Mouse (Mus musculus) liver, postnatal 0 days (tissue): ENCODE results near the gene 1700123O20Rik. TPM values are rescaled to one million over a fixed set of nuclear protein-coding genes. Genes with fewer than 3 reads are reported as not detected.

ENCODE experiments used
- ATAC-seq: fragments of 200-750 bp; cut with Nextera tagmentation; 2 replicates; pipeline ENCODE4 v1.8.0; 2017; ENCODE audit warnings: mild to moderate bottlenecking, moderate library complexity
- DNase-seq: peaks from one replicate; pipeline ENCODE4 v3.0.0-alpha.2; 2016
- H3K27ac ChIP-seq: fragments of 300-500 bp; sonication (generic); 2 replicates; pipeline ENCODE4 v1.5.1; 2014; ENCODE audit warnings: antibody characterized with exemption, moderate library complexity, mild to moderate bottlenecking, low read depth
- H3K27me3 ChIP-seq: fragments of 300-500 bp; sonication (generic); 2 replicates; pipeline ENCODE4 v1.6.1; 2014; ENCODE audit warnings: low read length, control low read depth, mixed read lengths; ENCODE audit not compliant: insufficient read depth
- H3K36me3 ChIP-seq: fragments of 300-500 bp; sonication (generic); replicated peaks from 2 replicates; pipeline ENCODE4 v1.6.1; 2014; ENCODE audit warnings: mild to moderate bottlenecking, control low read depth, low read length, moderate library complexity, mixed read lengths; ENCODE audit not compliant: insufficient read depth
- H3K4me1 ChIP-seq: fragments of 300-500 bp; sonication (generic); 2 replicates; pipeline ENCODE4 v1.6.1; 2014; ENCODE audit warnings: antibody characterized with exemption, mild to moderate bottlenecking, control low read depth; ENCODE audit not compliant: insufficient read depth
- H3K4me2 ChIP-seq: fragments of 300-500 bp; sonication (generic); 2 replicates; pipeline ENCODE4 v1.6.1; 2014; ENCODE audit warnings: low read depth, mild to moderate bottlenecking, low read length, moderate library complexity, mixed read lengths
- H3K4me3 ChIP-seq: fragments of 300-500 bp; sonication (generic); 2 replicates; pipeline ENCODE4 v1.5.1; 2014; ENCODE audit warnings: low read depth, low read length
- H3K9ac ChIP-seq: fragments of 300-500 bp; sonication (generic); replicated peaks from 2 replicates; pipeline ENCODE4 v1.6.1; 2014; ENCODE audit warnings: mild to moderate bottlenecking, moderate library complexity
- H3K9me3 ChIP-seq: fragments of 300-500 bp; sonication (generic); 2 replicates; pipeline ENCODE4 v1.6.1; 2016; ENCODE audit warnings: mild to moderate bottlenecking, control low read depth, low read length, mixed read lengths
- CTCF ChIP-seq: sonication (generic); IDR thresholded peaks from 2 replicates; pipeline ENCODE4 v1.5.1; 2016; ENCODE audit warnings: antibody characterized with exemption, low read depth
- EP300 ChIP-seq: IDR thresholded peaks from 2 replicates; pipeline ENCODE4 v1.6.1; 2016; ENCODE audit warnings: antibody characterized with exemption, low read depth, mild to moderate bottlenecking
- WGBS: fragments of 180-500 bp; shearing (Covaris S2); extraction: QIAGEN DNeasy Blood & Tissue Kit; methylation state at CpG from one replicate; pipeline ENCODE4 v1.1.7; 2014; ENCODE audit not compliant: insufficient replicate concordance; 5-methylcytosine and 5-hydroxymethylcytosine counted together
- polyA plus RNA-seq: library from polyadenylated mRNA; unstranded; fragments of >200 nt; fragmentation: Nextera tagmentation; extraction: Ambion mirVana; gene quantifications from 2 replicates; pipeline ENCODE4 v1.2.1, GENCODE M21; 2015

The 1700123O20Rik gene
- polyA plus RNA-seq, 1 experiment from 2014 or later = 53.3 TPM

DNA sequence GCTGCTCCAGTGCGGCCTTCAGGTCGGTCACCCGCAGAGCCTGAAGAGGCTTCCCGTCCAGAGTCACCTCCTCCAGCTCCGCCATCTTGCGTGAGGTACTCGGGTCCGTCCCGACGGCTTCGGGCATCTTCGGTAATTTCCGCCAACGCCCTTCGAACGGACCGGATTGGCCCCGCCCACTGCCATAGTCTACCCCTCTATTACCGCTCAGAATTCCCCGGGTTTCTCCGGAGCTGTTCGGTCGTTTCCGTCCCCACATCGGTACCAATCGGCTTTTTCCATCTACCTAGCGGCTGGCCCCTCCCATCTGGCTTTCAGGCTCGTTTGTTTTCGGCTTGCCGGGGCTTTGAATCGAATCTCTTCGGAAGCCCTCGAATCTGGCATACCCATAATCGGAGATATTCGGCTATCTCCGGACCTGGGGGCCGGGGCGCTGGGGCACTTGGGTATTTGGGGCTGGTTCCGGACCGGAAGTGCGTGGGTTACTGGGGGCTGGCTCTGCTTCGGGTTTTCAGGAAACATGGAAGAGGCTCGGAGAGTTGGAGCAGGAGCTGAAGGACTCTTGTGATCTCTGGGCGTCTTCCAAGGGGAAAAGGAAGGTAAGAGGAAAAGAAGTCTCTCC lies 617 bp downstream of the 1700123O20Rik start, which contains the start of gene Acin1:
Acin1 (minus strand) TSS at position 410 of the 622 bp plus-strand sequence.
- DNase-seq (peak; percentile 99), ATAC-seq (peak; percentile 90)
- H3K27me3 ChIP-seq = no peaks in the 10 kb centered on the region
- WGBS = under 1% methylated on average over 44 of the region's 44 CpGs
- peaks cover 30% of the 10 kb centered on the region for H3K36me3 ChIP-seq
- H3K9me3 ChIP-seq = no peaks in the 10 kb centered on the region
- peak within 1 kb of the TSS; percentile 99 for H3K27ac ChIP-seq
- TF ChIP-seq CTCF (no peak), EP300 (no peak)
- peak within 1 kb of the TSS; percentile 82 for H3K4me2 ChIP-seq
- peak within 1 kb of the TSS; percentile 87 for H3K4me3 ChIP-seq
- peak within 1 kb of the TSS; percentile 98 for H3K9ac ChIP-seq
- H3K4me1 ChIP-seq = peaks cover 14% of the 10 kb centered on the region

DNA sequence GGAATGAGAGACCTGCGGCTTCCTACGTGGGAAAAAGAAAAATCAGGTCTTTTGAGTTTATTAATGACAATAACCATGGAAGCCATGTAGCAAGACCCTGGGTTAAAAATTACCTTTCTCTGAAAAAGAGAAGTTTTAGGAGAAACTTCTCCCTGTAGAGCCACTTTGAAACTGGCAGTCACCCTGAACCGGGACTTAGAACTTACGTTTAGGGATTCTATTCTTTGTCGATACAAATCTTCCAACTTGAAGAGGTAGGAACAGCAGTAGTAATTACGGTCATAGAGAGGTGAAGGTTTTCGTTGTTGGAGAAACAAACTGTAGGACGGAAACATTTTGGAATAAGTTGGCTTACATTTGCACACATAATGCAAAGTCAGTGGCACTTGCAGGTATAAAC lies 1.2 kb downstream of the 1700123O20Rik start:
- DNase-seq = no peak
- H3K36me3 ChIP-seq = peaks cover 30% of the 10 kb centered on the region
- peak overlapping the region; percentile 99 for H3K27ac ChIP-seq
- WGBS = 4% methylated on average over 8 of the region's 8 CpGs
- peak overlapping the region; percentile 98 for H3K9ac ChIP-seq
- no peak for ATAC-seq
- H3K9me3 ChIP-seq = no peaks in the 10 kb centered on the region
- no peaks in the 10 kb centered on the region for H3K27me3 ChIP-seq
- TF ChIP-seq CTCF = no peak
- no peak for TF ChIP-seq EP300
- H3K4me1 ChIP-seq = peaks cover 14% of the 10 kb centered on the region
- H3K4me2 ChIP-seq = peak overlapping the region; percentile 82
- peak overlapping the region; percentile 87 for H3K4me3 ChIP-seq

DNA sequence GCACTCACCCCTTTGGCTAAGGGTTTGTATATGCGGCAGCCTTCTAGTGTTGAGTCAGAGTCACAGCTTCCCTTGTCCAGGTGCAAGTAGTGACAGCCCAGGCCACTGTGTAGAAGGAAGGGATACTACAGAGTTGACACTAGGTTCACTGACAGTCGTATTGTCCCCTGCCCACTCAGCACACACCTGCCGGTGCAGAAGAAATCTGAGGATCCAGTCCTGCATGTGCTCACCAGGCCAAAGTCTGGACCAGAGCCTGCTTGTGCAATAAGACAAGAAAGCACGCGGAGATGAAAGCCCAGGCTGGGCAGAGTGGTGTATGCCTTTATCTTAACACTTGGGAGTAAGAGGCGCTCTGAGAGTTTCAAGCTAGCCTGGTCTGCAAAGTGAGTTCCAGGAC lies 9.0 kb downstream of the 1700123O20Rik start:
- WGBS = 59% methylated on average over 6 of the region's 6 CpGs
- H3K4me3 ChIP-seq = no peak overlapping the region
- no peak overlapping the region for H3K27ac ChIP-seq
- no peak overlapping the region for H3K9ac ChIP-seq
- H3K36me3 ChIP-seq = peaks cover 17% of the 10 kb centered on the region
- no peak for TF ChIP-seq EP300
- TF ChIP-seq CTCF = no peak
- H3K9me3 ChIP-seq = no peaks in the 10 kb centered on the region
- H3K4me1 ChIP-seq = no peaks in the 10 kb centered on the region
- no peak for DNase-seq
- no peaks in the 10 kb centered on the region for H3K27me3 ChIP-seq
- no peak for ATAC-seq
- H3K4me2 ChIP-seq = no peak overlapping the region

DNA sequence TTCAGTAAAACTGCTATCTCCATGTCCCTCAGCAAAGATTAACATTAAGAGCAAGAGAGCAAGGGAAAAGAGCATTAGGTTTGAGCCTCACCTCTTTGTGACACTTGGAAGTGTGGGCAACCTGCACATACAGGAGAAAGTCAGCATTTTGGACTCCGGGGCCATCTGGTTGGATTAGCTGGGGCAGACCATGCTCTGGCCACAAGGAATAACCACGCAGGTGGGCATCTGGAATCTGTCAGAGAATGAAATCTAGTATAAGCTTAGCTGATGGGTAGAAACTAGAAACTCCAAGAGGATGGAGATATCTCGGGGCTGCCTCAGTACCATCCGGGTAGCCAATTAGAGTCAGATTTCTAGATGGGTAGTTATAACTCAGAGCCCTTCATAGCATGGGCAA lies 10.7 kb downstream of the 1700123O20Rik start:
- TF ChIP-seq EP300 (no peak), CTCF (no peak)
- Histone ChIP-seq H3K4me1 (no peaks in the 10 kb centered on the region; the same call in 1 of the 2 replicates), H3K9ac (no peak overlapping the region), H3K27me3 (no peaks in the 10 kb centered on the region), H3K36me3 (peaks cover 7% of the 10 kb centered on the region), H3K4me3 (no peak overlapping the region), H3K4me2 (no peak overlapping the region), H3K27ac (no peak overlapping the region), H3K9me3 (no peaks in the 10 kb centered on the region)
- 86% methylated on average over 4 of the region's 4 CpGs for WGBS
- no peak for ATAC-seq
- DNase-seq = no peak

DNA sequence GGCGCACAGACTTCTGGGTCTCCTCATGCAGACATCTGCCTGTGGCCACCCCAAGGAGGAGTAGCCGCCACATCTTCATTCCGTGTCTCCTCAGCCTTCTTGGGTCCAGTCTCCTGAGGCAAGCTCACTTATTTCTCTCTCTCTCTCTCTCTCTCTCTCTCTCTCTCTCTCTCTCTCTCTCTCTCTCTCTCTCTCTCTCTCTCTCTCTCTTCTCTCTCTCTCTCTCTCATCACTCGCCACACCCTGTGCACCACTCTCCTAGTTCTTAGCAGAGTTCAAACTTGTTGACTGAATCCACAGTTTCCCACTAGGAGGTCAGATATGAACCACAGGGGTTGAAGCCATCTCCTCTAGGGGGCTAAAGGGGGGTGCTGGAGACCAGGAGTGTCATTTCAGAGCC lies 12.7 kb downstream of the 1700123O20Rik start, which contains the start of gene Gm29776:
Gm29776 (minus strand) TSS at position 101 of the 400 bp plus-strand sequence.
- Histone ChIP-seq H3K4me3 (no peak within 1 kb of the TSS), H3K4me2 (no peak within 1 kb of the TSS), H3K27ac (no peak within 1 kb of the TSS), H3K36me3 (0 out of 2 replicates have a peak, but pooled peaks cover 2% of the 10 kb centered on the region), H3K9me3 (no peaks in the 10 kb centered on the region), H3K9ac (no peak within 1 kb of the TSS), H3K27me3 (peaks cover 4% of the 10 kb centered on the region; the same call in 1 of the 2 replicates), H3K4me1 (no peaks in the 10 kb centered on the region; the same call in 1 of the 2 replicates)
- ATAC-seq = no peak
- 71% methylated on average over 4 of the region's 4 CpGs for WGBS
- no peak for DNase-seq
- TF ChIP-seq EP300 (no peak), CTCF (no peak)

DNA sequence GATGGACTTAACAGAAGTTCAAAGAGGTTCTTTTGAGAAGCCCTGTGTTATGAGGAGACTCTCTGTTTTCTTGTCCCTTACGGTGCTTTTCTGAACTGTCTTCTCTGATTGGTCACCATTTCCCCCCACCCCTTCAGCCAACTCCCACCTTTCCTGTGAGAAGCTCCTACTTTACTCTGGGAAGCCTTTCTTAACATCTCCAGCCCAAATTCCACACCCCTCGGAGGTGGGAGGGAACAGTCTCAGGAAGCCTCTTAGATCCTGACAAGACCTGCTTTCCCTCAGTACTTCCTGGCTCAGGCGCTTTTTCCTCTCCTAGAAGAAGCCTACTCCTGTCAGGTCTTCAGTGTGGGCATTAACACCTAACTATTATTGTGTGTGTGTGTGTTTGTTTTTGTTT lies 13.6 kb downstream of the 1700123O20Rik start:
- no peak for ATAC-seq
- Histone ChIP-seq H3K4me3 (no peak overlapping the region), H3K36me3 (no peaks in the 10 kb centered on the region), H3K4me1 (no peaks in the 10 kb centered on the region; the same call in 1 of the 2 replicates), H3K9ac (no peak overlapping the region), H3K27ac (no peak overlapping the region), H3K4me2 (no peak overlapping the region), H3K27me3 (peaks cover 4% of the 10 kb centered on the region; the same call in 1 of the 2 replicates), H3K9me3 (no peaks in the 10 kb centered on the region)
- DNase-seq = no peak
- 66% methylated on average over 3 of the region's 3 CpGs for WGBS
- no peak for TF ChIP-seq EP300
- TF ChIP-seq CTCF = no peak
